Mouse (Mus musculus) myocyte (in vitro differentiated cells): Measurements from ENCODE around the gene Prrt1. TPM values are rescaled to one million over a fixed set of nuclear protein-coding genes. Genes with fewer than 3 reads are reported as not detected.

ENCODE experiments used
- H3K27me3 ChIP-seq: one replicate; pipeline ENCODE4 v1.6.1; 2011; ENCODE audit not compliant: control insufficient read depth, insufficient read depth, insufficient read length
- H3K36me3 ChIP-seq: one replicate; pipeline ENCODE4 v1.6.1; 2011; ENCODE audit not compliant: control insufficient read depth, insufficient read depth
- H3K4me2 ChIP-seq: one replicate; pipeline ENCODE4 v1.6.1; 2011; ENCODE audit warnings: low read depth, control low read depth
- H3K4me3 ChIP-seq: one replicate; pipeline ENCODE4 v1.5.1; 2011; ENCODE audit warnings: mild to moderate bottlenecking, control low read depth, moderate library complexity
- H3K79me2 ChIP-seq: one replicate; pipeline ENCODE4 v1.6.1; 2011; ENCODE audit not compliant: control insufficient read depth, insufficient read depth
- H3ac ChIP-seq: one replicate; pipeline ENCODE4 v1.6.1; 2011; ENCODE audit not compliant: control insufficient read depth, insufficient read length
- CEBPB ChIP-seq: IDR thresholded peaks from 2 replicates; pipeline ENCODE4 v1.6.1; 2011; ENCODE audit warnings: mild to moderate bottlenecking, moderate library complexity; ENCODE audit not compliant: poor library complexity, insufficient read depth, severe bottlenecking
- E2F4 ChIP-seq: IDR thresholded peaks from one replicate; pipeline ENCODE4 v1.6.1; 2011; ENCODE audit warnings: mild to moderate bottlenecking, control low read depth, moderate library complexity; ENCODE audit not compliant: insufficient read depth
- MAX ChIP-seq: IDR thresholded peaks from one replicate; pipeline ENCODE4 v1.6.1; 2011; ENCODE audit warnings: low read depth, mild to moderate bottlenecking, control low read depth
- MYOD1 ChIP-seq, 3 experiments: IDR thresholded peaks; one replicate each; pipeline ENCODE4 v1.6.1; 2011; ENCODE audit warnings: control low read depth in 2 of 3, low read depth in 2 of 3, mild to moderate bottlenecking in 2 of 3, moderate library complexity in 1 of 3; ENCODE audit not compliant: insufficient read length in 2 of 3, control insufficient read depth in 1 of 3
- MYOG ChIP-seq, 3 experiments: IDR thresholded peaks; one replicate each; pipeline ENCODE4 v1.6.1; 2011; ENCODE audit warnings: control low read depth in 2 of 3, low read depth in 2 of 3, mild to moderate bottlenecking in 2 of 3; ENCODE audit not compliant: insufficient read length in 2 of 3, control insufficient read depth in 1 of 3, insufficient read depth in 1 of 3
- POLR2A ChIP-seq: IDR thresholded peaks from one replicate; pipeline ENCODE4 v1.6.1; 2011; ENCODE audit warnings: low read depth, mild to moderate bottlenecking, control low read depth, moderate library complexity; ENCODE audit not compliant: insufficient read length
- POLR2AphosphoS2 ChIP-seq: IDR thresholded peaks from one replicate; pipeline ENCODE4 v1.6.1; 2011; ENCODE audit warnings: low read depth, control low read depth; ENCODE audit not compliant: insufficient read length
- REST ChIP-seq: IDR thresholded peaks from one replicate; pipeline ENCODE4 v1.6.1; 2011; ENCODE audit warnings: mild to moderate bottlenecking, control low read depth, moderate library complexity; ENCODE audit not compliant: insufficient read depth, insufficient read length
- SRF ChIP-seq: IDR thresholded peaks from one replicate; pipeline ENCODE4 v1.6.1; 2011; ENCODE audit warnings: low read depth; ENCODE audit not compliant: control insufficient read depth, insufficient read length
- TCF12 ChIP-seq: IDR thresholded peaks from one replicate; pipeline ENCODE4 v1.6.1; 2011; ENCODE audit warnings: mild to moderate bottlenecking, control low read depth; ENCODE audit not compliant: poor library complexity, insufficient read depth, severe bottlenecking
- TCF3 ChIP-seq: IDR thresholded peaks from one replicate; pipeline ENCODE4 v1.6.1; 2011; ENCODE audit warnings: low read depth, control low read depth; ENCODE audit not compliant: insufficient read length
- USF1 ChIP-seq: IDR thresholded peaks from one replicate; pipeline ENCODE4 v1.6.1; 2011; ENCODE audit warnings: low read depth, mild to moderate bottlenecking, control low read depth, moderate library complexity
- polyA plus RNA-seq: library from polyadenylated mRNA; unstranded; fragments of >200 nt; fragmentation: generic; extraction: Trizol; gene quantifications from one replicate; pipeline ENCODE4 v1.2.1, GENCODE M21; 2012; ENCODE audit warnings: missing spikeins

The Prrt1 gene
- polyA plus RNA-seq, 1 experiment, result not detected

DNA sequence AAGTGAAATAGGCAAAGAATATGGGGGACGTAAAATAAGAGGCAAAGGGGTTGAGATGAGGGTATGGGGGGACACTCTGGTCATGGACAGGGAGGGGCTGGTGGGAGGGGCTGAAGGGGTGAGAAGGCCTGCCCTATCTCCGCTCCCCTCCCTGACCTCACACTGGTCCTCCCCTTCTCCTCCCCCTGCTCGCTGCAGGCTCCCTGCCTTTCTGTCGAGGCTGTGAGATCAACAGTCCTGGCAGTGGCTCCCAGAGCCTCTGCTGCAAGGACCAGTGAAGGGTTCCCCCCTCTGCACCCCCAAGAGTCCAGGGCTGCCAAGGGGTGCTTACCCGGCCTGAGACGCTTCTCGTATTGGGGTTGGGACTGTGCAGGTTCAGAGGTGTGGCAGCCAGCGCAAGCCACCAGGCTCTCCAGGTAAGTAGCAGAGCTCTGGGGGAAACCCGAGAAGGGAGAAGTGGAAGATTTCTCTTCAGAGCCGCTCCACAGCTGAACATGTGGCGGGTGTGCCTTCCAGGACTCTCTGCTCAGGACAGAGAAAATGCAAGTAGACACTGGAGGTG is 31.0 kb downstream of the Prrt1 start:
- TF ChIP-seq POLR2AphosphoS2 (no peak), SRF (no peak), E2F4 (no peak), CEBPB (no peak), TCF3 (no peak), MAX (no peak), POLR2A (no peak), USF1 (no peak), REST (no peak), MYOG (IDR thresholded peaks at IDR 0.05; ENCODE audit: control insufficient read depth in 1 of 3, insufficient read depth in 1 of 3, insufficient read length in 2 of 3, low read depth in 2 of 3) (no peak), MYOD1 (IDR thresholded peaks at IDR 0.05; ENCODE audit: control insufficient read depth in 1 of 3, insufficient read length in 2 of 3, low read depth in 2 of 3) (no peak), TCF12 (no peak)
- Histone ChIP-seq H3K27me3 (peaks cover 51% of the 10 kb centered on the region), H3K79me2 (no peaks in the 10 kb centered on the region), H3K4me3 (no peak overlapping the region), H3K4me2 (no peak overlapping the region), H3ac (no peak overlapping the region), H3K36me3 (no peaks in the 10 kb centered on the region)

- TF ChIP-seq MYOD1 (IDR thresholded peaks at IDR 0.05; ENCODE audit: control insufficient read depth in 1 of 3, insufficient read length in 2 of 3, low read depth in 2 of 3) (no peak), POLR2AphosphoS2 (no peak), E2F4 (no peak), TCF3 (no peak), MYOG (IDR thresholded peaks at IDR 0.05; ENCODE audit: control insufficient read depth in 1 of 3, insufficient read depth in 1 of 3, insufficient read length in 2 of 3, low read depth in 2 of 3) (no peak), TCF12 (no peak), POLR2A (no peak), USF1 (no peak), SRF (no peak), REST (no peak), CEBPB (no peak)
- Histone ChIP-seq H3ac (no peak overlapping the region), H3K27me3 (peaks cover 59% of the 10 kb centered on the region), H3K4me2 (no peak overlapping the region), H3K4me3 (no peak overlapping the region), H3K36me3 (no peaks in the 10 kb centered on the region), H3K79me2 (no peaks in the 10 kb centered on the region)
Measured at GRCm38 (mm10) chr17:34661121-34661591, 31.8 kb downstream of the Prrt1 start.

DNA sequence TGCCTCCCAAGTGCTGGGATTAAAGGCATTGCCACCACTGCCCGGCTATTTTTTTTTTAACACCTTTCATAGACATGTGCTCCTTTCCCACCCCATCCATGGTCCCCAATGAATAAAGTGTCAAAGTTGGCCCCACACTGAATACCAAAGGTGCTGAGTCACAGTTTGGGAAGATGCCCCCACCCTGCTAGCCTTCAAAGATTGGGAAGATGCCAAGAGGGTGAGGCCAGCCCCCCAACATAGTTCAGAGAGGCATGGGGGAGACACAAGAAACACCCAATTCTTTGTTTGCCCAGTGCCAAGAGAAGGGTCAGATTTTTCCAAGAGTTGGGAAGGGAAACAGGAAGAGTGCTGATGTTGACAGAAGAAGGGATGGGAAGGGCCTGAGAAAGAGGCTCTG is 33.1 kb downstream of the Prrt1 start:
- Histone ChIP-seq H3K79me2 (no peaks in the 10 kb centered on the region), H3K4me2 (no peak overlapping the region), H3K4me3 (no peak overlapping the region), H3K27me3 (peaks cover 59% of the 10 kb centered on the region), H3K36me3 (no peaks in the 10 kb centered on the region), H3ac (no peak overlapping the region)
- TF ChIP-seq SRF (no peak), REST (no peak), TCF12 (no peak), TCF3 (no peak), MYOD1 (IDR thresholded peaks at IDR 0.05; ENCODE audit: control insufficient read depth in 1 of 3, insufficient read length in 2 of 3, low read depth in 2 of 3) (no peak), E2F4 (no peak), USF1 (no peak), POLR2A (no peak), MYOG (IDR thresholded peaks at IDR 0.05; ENCODE audit: control insufficient read depth in 1 of 3, insufficient read depth in 1 of 3, insufficient read length in 2 of 3, low read depth in 2 of 3) (no peak), POLR2AphosphoS2 (no peak), MAX (no peak), CEBPB (no peak)

- TF ChIP-seq MAX, result no peak
- no peak for TF ChIP-seq POLR2A
- TF ChIP-seq CEBPB, result no peak
- TF ChIP-seq MYOD1 (IDR thresholded peaks at IDR 0.05; ENCODE audit: control insufficient read depth in 1 of 3, insufficient read length in 2 of 3, low read depth in 2 of 3), result no peak
- no peak for TF ChIP-seq REST
- TF ChIP-seq POLR2AphosphoS2, result no peak
- TF ChIP-seq TCF3, result no peak
- TF ChIP-seq SRF, result no peak
- no peak for TF ChIP-seq MYOG (IDR thresholded peaks at IDR 0.05; ENCODE audit: control insufficient read depth in 1 of 3, insufficient read depth in 1 of 3, insufficient read length in 2 of 3, low read depth in 2 of 3)
- no peak for TF ChIP-seq TCF12
- no peak for TF ChIP-seq USF1
- TF ChIP-seq E2F4, result no peak
- peaks cover 62% of the 10 kb centered on the region for H3K27me3 ChIP-seq
- no peak overlapping the region for H3ac ChIP-seq
- H3K79me2 ChIP-seq, result no peaks in the 10 kb centered on the region
- no peak overlapping the region for H3K4me3 ChIP-seq
- H3K36me3 ChIP-seq, result no peaks in the 10 kb centered on the region
- H3K4me2 ChIP-seq, result no peak overlapping the region
Measured at GRCm38 (mm10) chr17:34662978-34663377, 33.6 kb downstream of the Prrt1 start.
